Mouse (Mus musculus): ENCODE data around the gene Agfg1. TPM values are rescaled to one million over a fixed set of nuclear protein-coding genes. Genes with fewer than 3 reads are reported as not detected.
A peak's percentile ranks its signal among the peaks of the same experiment; 100 is the strongest.

Gene Agfg1
- total RNA-seq, 2 experiments from 2014 or later = 75.9 to 81.3 TPM

DNA sequence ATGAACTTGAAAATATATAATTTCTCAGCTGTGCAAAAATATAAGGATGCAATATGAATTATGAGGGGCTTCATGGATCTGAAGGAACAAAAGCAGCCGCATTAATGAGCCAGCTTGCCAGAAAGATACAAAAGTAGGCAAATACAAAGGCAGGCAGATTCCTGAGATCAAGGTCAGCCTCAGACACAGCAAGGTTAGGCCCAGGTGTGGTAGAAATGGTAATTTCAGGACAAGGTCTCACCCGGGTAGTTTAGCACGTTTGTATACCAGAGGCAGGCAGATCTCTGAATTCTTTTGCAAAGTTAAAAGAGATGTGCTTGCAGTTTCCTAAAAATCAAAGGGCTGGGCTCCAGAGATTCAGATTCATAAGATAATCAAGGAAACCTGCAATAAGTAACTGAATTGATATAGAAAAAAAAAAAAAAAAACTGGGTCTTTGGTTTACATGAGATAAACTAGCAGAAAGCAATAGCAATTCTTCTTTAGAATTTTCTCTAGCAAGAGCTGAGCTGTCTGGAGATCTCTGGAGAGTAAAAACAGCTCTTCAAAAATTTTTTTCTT lies 18.6 kb upstream of the Agfg1 start:
- intact Hi-C loops (cut with DNase I) = no loop called here
- DNase-seq (ENCODE audit: low spot score in 2 of 2) = no peak

DNA sequence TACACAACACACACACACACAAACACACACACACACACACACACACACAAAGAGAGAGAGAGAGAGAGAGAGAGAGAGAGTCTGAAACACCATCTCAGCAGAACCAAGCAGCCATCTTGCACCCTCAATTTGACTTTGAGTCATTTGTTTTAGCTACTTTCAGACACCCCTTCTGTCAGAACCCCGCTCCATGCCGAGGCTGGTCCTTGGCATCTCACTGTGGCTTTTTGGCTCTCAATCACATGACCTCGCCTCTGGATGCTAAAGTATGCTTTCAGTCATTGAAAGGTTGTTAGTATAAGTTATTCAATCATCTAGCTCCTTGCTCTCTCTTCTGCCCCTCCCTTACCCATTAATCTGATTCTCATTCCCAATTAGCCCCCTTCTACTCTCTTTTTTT lies 17.4 kb upstream of the Agfg1 start:
- intact Hi-C loops (cut with DNase I) = no loop called here
- no peak for DNase-seq (ENCODE audit: low spot score in 2 of 2)

DNA sequence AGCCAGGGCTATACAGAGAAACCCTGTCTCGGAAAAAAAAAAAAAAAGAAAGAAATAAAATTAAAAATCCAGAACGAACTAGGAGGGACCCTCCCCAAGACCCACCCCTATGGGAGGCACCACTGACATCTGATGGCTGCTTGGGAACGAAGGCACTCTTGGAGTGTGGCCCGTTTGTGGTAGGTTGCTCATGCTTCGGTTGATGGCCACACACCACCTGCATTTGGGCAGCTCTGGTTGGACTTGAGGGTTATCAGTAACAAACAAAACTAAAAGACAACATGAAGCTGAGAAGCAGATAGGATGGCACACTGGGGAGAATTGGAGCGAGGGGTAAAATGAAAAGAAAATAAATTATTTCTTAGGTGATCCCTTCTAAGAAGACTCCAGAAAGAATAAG lies 15.1 kb upstream of the Agfg1 start:
- intact Hi-C loops (cut with DNase I) = no loop called here
- DNase-seq (ENCODE audit: low spot score in 2 of 2) = no peak

DNA sequence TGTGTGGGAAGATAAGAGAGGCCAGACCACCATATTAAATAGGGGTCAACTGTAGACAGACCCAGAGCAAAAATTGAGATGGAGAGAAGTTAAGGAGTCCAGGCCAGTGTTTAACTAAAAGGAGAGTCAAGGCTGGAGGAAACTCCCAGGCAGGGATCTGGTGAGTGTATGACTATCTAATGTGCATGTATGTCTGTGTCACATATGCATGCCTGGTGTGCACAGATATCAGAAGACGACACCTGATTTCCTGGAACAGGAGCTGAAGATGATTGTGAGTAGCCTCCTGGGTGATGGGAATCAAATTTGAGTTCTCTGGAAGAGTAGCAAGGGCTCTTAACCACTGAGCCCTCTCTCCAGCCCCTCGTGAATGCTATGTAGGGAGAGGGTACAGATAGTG lies 14.0 kb upstream of the Agfg1 start:
- intact Hi-C loops (cut with DNase I) = no loop called here
- DNase-seq (ENCODE audit: low spot score in 2 of 2) = no peak

DNA sequence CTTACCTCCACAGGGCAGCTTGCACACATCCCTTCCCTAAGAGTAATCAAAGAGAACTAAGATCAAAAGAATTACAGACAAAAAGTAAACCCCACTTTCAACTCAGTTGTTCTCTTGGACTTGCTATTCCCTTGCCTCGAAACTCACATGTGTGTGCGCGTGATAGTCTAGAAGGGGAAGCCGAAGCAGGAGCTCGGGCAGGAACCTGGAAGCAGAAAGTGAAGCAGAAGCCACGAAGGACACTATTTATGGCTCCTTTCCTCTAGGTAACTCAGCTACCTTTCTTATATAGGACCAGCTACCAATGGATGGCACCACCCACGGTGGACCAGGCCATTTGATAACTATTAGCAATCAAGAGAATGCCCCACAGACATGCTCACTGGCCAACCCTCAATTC lies 13.5 kb upstream of the Agfg1 start:
- intact Hi-C loops (cut with DNase I) = no loop called here
- DNase-seq (ENCODE audit: low spot score in 2 of 2) = no peak

DNA sequence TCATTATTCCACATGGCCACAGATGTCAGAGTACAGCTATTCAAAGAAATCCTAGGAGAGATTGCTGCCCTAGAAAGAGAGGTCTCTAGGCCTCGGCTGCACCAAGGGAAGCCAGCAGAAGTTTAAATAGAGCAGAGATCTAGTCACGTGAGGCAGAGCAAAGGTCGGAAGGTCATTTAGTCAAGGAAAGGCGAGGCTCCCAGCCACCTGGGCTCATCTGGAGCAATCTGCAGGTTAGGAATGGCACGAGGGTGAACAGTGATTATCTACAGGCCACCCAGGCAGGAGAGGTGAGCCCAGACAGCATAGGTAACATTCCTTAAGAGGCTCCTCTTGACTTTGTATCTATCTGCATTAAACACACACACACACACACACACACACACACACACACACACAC lies 12.4 kb upstream of the Agfg1 start:
- no peak for DNase-seq (ENCODE audit: low spot score in 2 of 2)
- intact Hi-C loops (cut with DNase I) = no loop called here

DNA sequence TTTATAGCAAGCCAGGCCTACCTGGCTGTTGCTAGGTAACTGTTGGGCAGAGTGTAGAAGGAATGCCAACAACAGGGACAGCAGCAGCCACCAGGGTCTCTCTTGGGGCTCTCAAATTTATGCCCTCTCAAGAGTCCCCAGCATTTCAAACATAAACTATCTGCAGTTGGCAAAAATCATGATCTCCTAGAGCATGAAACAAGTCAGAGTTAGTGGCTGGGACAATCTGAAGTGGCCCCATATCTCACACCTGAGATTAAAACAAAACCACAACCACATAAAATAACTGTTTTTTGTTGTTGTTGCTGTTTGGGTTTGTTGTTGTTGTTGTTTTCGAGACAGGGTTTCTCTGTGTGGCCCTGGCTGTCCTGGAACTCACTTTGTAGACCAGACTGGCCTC lies 8.5 kb upstream of the Agfg1 start:
- intact Hi-C loops (cut with DNase I) = no loop called here
- DNase-seq (ENCODE audit: low spot score in 2 of 2) = no peak

DNA sequence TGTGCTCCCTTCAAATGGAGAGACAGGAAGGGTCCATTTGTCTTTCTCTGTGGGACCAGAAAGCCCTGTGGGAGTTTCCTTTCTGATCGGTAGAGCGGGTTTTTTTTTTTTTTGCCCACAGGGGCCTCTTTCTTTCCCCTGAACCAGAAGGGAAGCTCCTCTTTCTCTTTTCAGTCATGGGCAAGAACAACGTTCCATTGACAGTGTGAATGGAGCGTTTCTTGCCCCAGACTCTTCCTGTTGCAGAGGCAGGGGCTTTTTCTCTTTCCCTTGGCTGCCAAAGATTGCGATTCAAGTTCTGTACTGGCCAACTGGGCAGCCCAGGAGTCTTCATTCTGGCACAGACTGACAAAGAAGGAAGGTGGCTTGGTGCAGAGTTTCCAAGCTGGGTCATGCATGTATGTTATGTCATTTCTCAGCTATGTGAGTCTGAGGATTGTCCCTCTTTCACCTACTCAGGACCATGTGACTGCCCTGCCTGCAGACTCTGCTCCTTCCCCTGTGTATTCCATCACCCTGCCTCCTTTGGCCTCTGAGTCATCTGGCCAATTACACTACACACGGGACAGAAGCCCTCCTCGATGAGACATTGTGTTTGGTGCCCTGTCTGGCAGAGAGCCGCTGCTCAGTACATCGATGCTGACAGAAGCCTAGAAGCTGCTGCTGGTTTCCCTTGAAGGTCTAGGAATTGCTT lies 7.6 kb upstream of the Agfg1 start:
- intact Hi-C loops (cut with DNase I) = no loop called here
- DNase-seq (ENCODE audit: low spot score in 2 of 2) = no peak

DNA sequence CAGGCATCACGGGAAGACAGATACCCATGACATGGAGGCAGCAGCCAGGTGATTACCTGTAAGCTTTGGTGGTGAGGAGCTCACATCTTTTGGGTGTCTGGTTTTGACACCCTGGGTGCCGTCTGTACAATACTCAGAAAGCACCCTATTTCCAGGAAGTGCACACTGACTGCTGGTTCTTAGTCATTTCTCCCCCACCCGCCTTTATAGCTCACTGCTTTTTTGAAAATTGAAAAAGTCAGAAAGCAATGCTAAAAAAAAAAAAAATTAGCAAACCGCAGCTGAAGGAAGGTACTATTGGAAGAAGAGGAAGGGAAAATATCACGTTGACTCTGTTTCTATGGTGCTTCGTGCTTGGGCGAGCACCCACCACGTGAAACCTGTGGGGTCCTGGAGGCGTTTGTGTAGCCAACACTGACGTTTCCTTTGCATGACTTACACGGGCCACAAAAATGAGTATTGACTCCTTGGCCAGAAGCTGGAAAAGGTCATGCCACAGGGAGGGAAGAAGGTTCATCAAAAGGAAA lies 6.7 kb upstream of the Agfg1 start:
- intact Hi-C loops (cut with DNase I) = no loop called here
- no peak for DNase-seq (ENCODE audit: low spot score in 2 of 2)

DNA sequence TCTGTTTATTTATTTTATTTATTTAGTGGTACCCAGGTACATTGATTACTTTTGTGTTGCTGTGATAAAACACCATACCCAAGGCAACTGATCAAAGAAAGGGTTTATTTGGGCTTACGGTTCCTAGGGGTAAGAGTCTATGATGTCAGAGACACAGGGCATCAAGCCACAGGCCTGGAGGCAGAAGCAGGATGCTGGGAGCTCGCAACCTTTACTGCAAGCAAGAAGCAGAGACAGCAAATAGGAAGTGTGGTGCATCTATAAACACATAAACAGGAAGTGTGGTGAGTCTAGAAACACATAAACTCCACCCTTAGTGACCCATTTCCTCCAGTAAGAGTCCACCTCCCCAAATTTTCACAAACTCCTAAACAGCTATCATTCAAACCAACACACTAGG lies 5.8 kb upstream of the Agfg1 start:
- intact Hi-C loops (cut with DNase I) = no loop called here
- DNase-seq (ENCODE audit: low spot score in 2 of 2) = no peak

DNA sequence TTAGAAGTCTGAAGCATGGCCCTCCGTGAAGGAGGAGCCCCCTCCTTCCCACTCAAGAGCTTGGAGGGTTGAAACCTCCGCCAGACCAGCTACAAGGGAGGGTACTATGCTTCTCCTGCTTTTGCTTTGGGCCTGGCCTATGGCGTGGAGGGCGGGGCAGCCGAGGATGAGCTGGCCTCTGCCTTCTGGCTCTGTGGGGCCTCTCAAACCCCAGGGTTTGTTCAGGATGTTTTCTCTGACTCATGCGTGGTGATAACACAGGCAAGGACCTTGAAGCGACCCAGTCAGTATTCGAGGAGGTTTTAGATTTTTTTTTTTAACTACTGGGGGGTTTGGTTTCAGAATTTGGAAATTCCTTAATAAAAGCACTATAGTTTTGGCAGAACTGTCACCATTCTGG lies 4.7 kb upstream of the Agfg1 start:
- no peak for DNase-seq (ENCODE audit: low spot score in 2 of 2)
- intact Hi-C loops (cut with DNase I) = no loop called here

DNA sequence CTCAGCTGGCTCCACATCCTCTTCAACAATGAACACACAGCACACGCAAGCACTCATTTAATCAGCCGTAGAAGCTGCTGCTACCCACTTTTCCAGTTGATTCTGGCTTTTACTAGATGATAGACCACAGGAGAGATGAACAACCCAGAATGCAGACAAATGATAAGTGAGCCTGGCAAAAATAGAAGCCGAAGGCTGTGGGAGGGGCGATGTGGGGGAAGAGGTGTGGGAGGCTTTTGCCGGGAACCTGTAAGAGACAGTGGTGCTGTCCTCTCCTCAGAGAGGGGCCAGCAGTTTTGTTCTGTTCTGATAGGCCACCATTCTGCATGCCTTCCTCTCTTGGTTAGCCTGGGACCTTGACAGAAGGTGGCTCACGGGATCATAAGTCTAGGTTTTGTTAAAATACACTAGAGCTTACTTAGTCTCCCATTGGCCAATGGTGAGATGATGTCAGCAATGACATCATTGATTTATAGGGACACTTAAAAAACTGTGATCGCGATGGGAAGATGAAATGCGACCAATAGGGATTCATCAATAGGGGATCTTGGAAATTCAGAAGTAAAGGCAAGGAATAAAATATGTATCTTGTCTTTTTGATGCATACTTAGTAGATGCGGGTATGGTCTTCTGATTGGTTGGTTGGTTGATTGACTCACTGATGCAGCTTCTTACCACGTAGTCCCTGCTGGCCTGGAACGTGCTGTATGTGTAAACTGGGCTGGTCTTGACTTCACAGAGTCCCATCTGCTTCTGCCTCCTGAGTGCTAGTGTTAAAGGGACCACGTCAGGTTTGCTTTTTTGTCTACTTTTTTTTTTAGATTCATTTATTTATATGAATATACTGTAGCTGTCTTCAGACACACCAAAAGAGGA lies 2.7 kb upstream of the Agfg1 start:
- intact Hi-C loops (cut with DNase I) = loop anchor here (5.0 kb wide), 3 partner anchors 34 to 56 kb away; no protein-coding TSS in a partner anchor
- DNase-seq (ENCODE audit: low spot score in 2 of 2) = peak in 1 of 2 experiments; percentile 22

DNA sequence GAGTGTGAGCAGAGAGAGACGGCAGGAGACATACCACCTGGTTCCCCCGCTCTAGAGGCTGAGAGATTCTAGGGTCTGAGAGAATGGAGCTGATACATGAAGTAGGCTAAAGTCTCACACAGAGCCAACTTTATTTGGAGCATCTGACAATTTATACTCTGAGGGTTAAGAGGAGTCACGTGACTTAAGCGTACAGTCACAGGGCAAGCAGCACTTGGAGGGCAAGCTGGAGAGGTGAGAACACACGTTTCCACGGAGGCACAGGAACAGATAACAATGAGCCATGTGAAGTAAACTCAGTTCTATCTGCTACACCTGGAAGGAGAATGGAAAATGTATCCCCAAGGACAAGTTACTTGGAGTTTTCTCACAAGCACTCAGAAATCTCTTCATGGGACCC lies 1.7 kb upstream of the Agfg1 start:
- no peak for DNase-seq (ENCODE audit: low spot score in 2 of 2)
- intact Hi-C loops (cut with DNase I) = loop anchor here (5.0 kb wide), 3 partner anchors 35 to 55 kb away; no protein-coding TSS in a partner anchor

DNA sequence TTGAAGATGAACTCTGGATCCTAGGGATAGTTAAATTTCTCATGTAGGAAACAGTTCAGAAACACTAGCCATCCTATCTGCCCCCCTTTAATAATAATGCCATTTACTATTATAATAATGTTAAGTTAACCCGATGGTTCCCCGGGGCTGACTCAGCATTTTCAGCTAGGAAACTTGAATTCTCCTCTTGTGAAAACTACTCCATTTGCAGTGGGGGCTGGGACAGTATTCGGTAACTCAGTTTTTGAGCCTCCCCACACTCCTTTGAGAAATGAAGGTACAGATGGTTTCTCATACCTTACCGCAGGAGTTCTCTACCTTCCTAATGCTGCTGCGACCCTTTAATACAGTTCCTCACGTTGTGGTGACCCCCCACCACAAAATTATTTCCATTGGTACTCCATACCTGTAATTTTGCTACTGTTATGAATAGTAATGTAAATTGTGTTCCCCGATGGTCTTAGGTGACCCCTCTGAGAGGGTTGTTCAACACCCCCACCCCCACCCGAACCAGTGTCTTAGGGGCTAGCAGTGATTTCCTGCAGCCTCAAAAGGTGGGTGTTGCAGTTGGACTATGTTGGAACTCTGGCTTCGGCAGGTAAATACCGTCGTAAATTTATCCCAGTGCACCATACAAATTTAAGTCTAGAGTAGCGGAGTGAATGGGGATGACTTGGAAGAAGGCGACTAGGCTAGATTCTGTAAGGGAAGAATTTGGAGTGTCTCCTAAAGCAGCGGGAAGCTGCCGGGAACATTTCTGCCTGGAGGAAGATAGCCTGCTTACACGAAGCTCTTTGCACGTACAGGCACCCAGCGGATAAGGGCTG lies 601 bp upstream of the Agfg1 start:
- intact Hi-C loops (cut with DNase I) = loop anchor here (5.0 kb wide), 3 partner anchors 36 to 54 kb away; no protein-coding TSS in a partner anchor
- DNase-seq (ENCODE audit: low spot score in 2 of 2) = no peak

DNA sequence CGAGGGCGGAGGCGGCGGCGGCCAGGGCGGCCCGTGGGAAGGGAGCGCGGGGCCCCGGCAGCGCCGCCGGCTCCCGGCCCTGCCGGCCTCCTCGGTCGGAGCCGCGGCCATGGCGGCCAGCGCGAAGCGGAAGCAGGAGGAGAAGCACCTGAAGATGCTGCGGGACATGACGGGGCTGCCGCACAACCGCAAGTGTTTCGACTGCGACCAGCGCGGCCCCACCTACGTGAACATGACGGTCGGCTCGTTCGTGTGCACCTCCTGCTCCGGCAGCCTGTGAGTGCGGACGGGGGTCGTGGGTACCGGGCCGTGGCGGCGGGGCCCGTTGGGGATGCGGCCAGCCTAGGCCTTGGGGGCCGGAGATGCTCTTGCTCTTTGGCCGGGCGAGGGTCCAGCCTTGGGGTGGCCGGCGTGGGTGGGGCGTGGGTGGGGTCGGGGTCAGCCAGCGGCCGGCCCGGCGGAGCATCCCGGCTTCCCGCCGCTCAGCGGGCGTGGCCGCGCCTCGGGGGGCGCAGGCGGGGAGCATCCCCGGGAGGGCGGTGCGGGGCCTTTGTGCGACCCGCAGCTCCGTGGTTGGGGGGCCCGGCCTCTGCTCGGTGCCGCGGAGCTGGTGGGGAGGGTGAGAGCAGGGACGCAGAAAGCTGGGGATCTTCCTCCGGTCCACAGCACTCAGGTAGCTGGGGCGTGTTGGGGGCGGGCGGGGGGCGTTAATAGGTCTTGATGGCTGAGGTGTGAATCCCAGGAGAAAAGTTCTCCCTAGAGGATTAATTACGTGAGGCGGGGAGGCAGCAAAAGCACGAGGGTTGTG lies 535 bp downstream of the Agfg1 start:
- intact Hi-C loops (cut with DNase I) = loop anchor here (5.0 kb wide), 3 partner anchors 38 to 53 kb away; no protein-coding TSS in a partner anchor
- DNase-seq (ENCODE audit: low spot score in 2 of 2) = peak in 1 of 2 experiments; percentile 12

DNA sequence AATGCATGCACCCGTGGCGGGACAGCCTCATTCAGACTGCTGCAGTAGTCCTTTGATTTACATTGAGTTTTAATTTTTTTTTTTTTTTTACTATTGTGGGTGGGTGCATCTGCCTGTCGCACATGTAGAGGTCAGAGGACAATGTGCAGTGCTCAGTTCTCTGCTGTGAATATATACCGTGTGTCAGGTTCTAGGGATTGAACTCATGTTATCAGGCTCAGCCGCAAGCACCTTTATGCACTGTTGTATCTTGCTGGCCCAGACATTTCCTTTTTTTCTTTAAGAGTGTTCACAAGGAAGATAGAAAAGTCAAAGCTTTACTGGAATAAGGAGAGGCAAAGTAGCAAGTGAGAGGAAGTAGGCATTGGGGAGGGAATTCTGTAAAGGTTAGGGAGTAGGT lies 16.4 kb downstream of the Agfg1 start:
- DNase-seq (ENCODE audit: low spot score in 2 of 2) = no peak
- intact Hi-C loops (cut with DNase I) = no loop called here

DNA sequence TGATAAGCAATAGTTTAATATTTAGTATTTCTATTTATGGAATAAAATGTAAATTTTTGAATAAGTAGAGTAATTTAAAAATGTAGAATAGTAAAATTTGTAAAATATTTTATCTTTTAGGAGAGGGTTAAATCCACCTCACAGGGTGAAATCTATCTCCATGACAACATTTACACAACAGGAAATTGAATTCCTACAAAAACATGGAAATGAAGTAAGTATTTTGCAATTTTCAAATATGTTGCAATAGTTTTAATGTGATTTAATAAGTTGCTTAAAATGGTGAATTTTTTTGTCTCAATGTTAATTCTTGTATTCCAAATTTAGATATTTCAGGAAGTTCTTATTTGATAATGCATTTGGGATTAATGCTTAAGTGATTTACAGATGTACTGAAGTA lies 19.0 kb downstream of the Agfg1 start:
- intact Hi-C loops (cut with DNase I) = no loop called here
- no peak for DNase-seq (ENCODE audit: low spot score in 2 of 2)

DNA sequence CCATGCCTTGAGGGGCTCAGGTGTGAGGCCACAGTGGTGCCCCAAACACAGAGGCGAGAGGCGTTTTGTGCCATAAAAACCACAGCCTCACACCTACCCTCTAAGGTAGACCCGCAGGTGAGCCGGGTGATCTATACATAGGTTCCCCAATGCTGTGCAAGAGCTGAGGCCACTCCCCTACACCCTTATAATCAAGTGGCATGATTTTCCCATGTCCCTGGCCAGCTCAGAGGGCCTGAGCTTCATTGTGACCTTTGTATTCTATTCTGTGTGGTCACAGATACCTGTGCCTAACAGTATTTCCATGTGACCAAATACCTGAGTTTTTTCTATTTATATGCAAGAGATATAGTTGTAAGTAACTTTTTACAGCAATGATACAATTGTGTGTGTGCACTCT lies 21.1 kb downstream of the Agfg1 start:
- intact Hi-C loops (cut with DNase I) = no loop called here

DNA sequence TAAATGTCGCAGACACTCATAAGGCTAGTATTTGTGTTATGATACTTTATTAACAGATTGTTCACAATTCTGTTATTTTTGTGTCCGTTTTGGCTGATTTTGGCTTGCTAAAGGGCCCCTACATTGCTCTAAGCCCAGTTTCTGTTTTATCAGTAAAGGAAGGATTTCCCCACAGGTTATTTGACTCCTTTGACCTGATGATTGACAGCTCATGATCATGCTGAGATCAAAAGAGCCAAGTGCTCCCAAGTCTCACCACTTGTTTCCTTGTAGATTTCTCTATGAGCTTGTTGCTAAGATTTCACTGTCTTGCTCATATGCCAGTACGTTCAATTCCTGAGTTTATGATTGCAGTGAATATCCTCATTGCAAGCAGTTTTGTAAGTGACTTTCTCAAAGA lies 30.9 kb downstream of the Agfg1 start:
- intact Hi-C loops (cut with DNase I) = no loop called here

More for the DNA sequence above, 21.1 kb downstream of the Agfg1 start:
- DNase-seq (ENCODE audit: low spot score in 2 of 2) = no peak

More for the DNA sequence above, 30.9 kb downstream of the Agfg1 start:
- no peak for DNase-seq (ENCODE audit: low spot score in 2 of 2)
